Mouse (Mus musculus) layer of hippocampus, adult 8-10 months (tissue): ENCODE measurements around the gene Smug1. TPM values are rescaled to one million over a fixed set of nuclear protein-coding genes. Genes with fewer than 3 reads are reported as not detected.

ENCODE experiments used
- DNase-seq, 2 experiments: peaks; one replicate each; pipeline ENCODE4 v3.0.0; 2022; ENCODE audit warnings: low spot score in 2 of 2
- total RNA-seq, 4 experiments: library from RNA; stranded (reverse); gene quantifications; 2 replicates each; pipeline ENCODE4 v1.2.4; 2022

Gene Smug1
- total RNA-seq, 4 experiments from 2014 or later: 13.2 to 21.6 (median 17.3) TPM

DNA sequence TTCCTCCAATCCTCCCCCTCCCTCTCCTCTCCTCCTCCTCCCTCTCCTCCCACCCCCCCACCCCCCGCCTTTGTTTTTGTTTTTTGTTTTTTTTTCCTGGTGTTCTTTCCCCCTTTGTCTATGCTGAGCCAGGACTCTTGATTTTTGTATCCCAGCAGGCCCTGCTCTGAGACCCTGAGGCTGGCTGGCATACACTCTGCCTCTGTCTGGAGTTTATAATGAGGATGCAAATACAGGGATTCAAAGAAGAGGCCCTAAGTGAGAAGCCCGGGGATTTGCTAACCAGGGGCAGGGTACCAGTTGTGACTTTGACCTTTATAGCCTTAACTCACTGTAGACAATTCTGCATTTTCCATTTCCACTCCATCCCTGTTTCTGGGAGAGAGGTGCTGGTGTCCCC is 60.7 kb downstream of the Smug1 start:
- DNase-seq: no peak

Other genes starting within 250 kb of the Smug1 start
- not detected for gene Hoxc13, start 246.0 kb downstream of the Smug1 start, total RNA-seq
- not detected for gene Hoxc12, start 230.3 kb downstream of the Smug1 start, total RNA-seq
- not detected for gene Hoxc11, start 212.7 kb downstream of the Smug1 start, total RNA-seq
- gene Hoxc10, start 200.3 kb downstream of the Smug1 start, total RNA-seq: not detected
- gene Hoxc5, start 199.6 kb downstream of the Smug1 start, total RNA-seq: not detected
- not detected for gene Hoxc9, start 190.7 kb downstream of the Smug1 start, total RNA-seq
- not detected for gene Hoxc8, start 176.5 kb downstream of the Smug1 start, total RNA-seq
- not detected for gene Hoxc6, start 168.8 kb downstream of the Smug1 start, total RNA-seq
- gene Hoxc4, start 148.2 kb downstream of the Smug1 start, total RNA-seq: not detected
- gene Cbx5, start 72.7 kb upstream of the Smug1 start, total RNA-seq: 100 to 1,000 TPM; 170 to 209 (median 180) TPM
- gene Hnrnpa1, start 73.3 kb upstream of the Smug1 start, total RNA-seq: 100 to 1,000 TPM; 257 to 295 (median 288) TPM
- not detected for gene Nfe2, start 91.3 kb upstream of the Smug1 start, total RNA-seq
- gene Copz1, start 105.6 kb upstream of the Smug1 start, total RNA-seq: 100 to 1,000 TPM in 1 of 4 experiments, 10 to 100 TPM in 3; 90.6 to 100 (median 94.2) TPM
- 1 to 10 TPM in 2 of 4 experiments, under 1 TPM in 2; 0.35 to 9.3 (median 4.4) TPM for gene Gpr84, start 143.5 kb upstream of the Smug1 start, total RNA-seq
- gene Zfp385a, start 173.0 kb upstream of the Smug1 start, total RNA-seq: 10 to 100 TPM; 37.9 to 55.5 (median 47.0) TPM
- gene Itga5, start 199.7 kb upstream of the Smug1 start, total RNA-seq: 1 to 10 TPM; 1.8 to 4.8 (median 2.9) TPM